Mouse (Mus musculus): Measurements from ENCODE around the gene Gm20388.

Gm20388 gene

DNA sequence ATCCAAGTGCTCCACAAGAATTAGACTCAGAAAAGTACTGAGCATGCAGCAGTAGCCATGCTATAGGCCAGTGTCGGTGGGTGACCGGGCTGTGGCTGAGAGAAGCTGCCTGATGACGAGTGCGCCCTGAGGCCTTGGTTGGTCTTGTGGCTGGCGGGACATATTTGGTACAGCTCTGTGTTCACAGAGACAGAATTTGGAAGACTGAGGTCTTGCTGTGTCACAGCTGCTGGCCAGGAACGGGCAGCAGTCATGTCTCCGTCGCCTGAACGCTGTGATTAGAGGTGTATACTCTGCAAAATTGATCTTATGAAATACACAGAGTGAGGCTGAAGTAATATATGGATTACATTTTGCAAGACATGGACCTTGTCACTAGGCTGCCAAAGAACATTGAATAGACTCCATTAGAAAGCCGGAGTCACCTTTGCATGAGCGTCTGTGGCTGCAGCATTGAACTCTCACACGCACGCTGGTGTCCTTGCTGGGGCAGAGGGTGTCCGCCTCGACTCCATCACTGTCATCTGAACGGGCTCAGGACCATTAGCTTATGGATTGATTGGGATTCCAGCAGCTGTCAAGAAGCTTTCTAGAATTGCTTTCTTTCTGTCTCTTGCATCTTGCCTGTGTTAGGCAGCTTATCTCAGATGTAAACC lies 5.7 kb downstream of the Gm20388 start:
- DNase-seq = no peak

DNA sequence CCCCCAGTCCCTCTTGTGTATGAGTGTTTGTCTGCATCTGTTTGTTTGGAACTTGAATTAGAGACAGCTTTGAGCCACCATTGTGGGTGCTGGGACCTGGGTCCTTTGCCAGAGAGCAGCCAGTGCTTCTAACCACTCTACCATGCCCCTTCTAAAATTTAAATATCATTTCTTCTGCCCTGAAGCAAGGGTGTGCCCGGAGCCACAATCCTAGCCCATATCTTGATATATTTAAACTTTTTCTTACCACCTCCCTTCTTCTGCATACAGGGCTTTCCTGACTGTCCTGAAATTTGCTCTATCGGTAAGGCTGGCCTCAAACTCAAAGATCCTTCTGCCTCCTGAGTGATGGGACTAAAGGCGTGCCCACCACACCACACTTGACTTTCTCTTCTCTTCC lies 6.8 kb downstream of the Gm20388 start:
- no peak for DNase-seq

DNA sequence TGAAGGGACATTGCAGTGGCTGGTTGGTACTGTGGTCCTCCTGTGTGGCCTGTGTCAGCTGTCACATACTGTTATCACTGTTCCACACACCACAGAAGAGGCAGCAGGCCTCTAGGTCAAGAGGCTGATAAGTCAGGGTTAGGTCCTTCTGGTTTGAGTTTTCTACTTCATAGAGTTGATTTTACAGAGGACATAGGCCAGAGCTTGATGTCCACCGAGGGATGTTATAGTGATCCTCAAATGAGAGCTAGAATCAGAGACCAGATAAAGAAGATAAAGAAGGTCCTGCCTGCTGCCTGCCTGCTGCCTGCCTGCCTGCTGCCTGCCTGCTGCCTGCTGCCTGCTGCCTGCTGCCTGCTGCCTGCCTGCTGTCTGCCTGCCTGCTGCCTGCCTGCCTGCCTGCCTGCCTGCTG lies 7.5 kb downstream of the Gm20388 start:
- no peak for DNase-seq

DNA sequence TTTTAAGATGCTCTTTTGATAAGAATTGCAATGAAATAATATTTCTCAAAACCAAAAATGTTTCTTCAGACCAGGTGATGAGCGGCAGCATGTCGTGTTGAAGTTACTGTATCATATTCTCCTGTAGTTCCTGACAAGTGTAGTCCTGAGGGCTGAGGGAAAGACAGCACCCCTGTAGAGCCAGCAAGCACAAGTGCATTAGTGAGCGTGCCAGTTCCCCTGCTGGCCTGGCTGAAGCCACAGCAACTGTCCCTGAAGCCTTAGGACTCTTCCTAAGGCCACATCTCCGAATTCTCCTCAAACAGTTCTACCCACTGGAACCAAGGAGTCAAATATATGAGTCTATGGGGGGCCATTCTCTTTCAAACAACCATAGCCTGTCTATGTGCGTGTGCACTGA lies 12.6 kb downstream of the Gm20388 start:
- DNase-seq = no peak

DNA sequence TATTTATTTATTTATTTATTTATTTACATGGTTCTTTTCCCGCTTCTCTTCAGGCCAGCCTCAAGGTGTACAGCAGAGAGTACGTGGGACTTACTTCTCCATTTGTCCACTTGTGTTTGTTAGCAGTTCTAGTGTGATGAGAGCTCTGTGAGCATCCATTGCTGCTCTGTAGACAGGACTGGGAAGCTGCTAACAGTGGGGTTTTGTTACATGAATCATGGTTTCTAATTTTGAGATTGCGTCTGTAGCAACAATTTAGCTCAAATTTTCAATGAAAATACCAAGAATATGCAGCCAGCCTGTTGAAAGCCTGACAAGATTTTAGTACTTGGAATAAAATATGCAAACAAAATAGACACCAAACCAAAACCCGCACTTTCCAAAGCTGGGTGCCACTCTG lies 14.8 kb downstream of the Gm20388 start:
- no peak for DNase-seq

DNA sequence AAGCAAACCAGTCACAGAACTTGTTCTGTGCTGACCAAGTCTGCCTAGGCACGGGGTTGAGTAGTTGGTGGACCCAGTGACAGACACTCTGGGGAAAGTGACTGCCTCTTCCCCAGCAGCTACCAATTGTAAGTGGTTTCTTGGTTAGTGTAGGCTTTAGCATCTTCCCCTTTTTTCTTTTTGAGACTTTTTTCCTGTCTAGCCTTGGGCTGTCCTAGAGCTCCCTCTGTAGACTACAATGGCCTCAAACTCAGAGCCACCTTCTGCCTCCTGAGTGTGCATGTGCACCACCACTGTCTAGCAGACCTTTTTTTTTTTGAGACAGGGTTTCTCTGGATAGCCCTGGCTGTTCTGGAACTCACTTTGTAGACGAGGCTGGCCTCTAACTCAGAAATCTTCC lies 15.8 kb downstream of the Gm20388 start:
- DNase-seq = peak in 1 of 2 experiments; percentile 47

DNA sequence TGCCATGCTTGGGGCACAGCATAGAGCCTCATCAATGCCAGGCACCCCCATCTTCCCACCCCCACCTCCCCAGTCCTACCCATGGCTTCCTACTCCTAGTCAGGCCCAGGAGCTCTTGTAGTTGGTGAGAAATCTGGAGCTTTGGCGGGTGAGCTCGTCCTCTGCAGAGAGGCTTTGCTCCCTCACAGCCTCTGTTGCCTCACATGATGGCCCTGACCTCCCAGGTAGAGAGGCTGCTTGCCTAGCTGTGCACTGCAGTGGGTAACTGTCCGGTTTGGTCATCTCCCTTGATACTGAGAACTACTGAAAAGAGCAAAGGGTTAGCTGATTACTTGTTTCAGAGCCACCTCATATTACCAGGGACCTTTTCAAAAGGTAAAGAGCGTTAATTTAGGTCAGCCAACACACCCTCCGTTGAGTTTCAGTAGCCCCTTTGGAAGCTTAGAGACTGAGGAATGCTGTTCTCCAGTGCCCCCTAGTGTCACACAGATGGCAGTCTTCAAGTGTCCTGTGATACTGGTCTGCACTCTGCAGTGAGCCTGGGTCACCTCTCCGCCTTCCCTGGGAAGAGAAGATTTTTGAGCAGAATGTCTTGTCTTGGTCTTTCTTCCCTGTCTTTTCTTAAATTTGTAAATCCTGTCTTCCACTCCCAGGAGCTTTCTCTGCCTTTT lies 16.9 kb downstream of the Gm20388 start:
- DNase-seq = peak in 1 of 2 experiments; percentile 48

DNA sequence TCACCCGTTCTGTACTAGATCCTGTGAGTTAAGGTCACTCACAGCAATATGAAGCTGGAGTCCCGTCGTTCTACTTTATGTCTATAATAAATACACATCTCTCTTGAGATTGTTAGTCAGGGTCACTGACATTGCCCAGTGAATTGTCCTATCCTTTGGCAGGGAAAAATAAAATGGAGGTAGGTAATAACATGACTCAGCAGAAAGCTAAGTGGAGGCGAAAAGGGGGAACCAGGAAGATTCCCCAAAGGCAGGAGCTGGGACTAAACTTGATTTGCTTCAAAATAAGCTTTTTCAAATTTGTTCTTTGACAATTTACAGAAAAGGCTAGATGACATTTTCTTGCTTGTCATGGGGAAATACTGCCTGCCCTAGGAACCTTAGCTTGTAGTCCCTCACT lies 20.7 kb downstream of the Gm20388 start:
- DNase-seq = no peak

DNA sequence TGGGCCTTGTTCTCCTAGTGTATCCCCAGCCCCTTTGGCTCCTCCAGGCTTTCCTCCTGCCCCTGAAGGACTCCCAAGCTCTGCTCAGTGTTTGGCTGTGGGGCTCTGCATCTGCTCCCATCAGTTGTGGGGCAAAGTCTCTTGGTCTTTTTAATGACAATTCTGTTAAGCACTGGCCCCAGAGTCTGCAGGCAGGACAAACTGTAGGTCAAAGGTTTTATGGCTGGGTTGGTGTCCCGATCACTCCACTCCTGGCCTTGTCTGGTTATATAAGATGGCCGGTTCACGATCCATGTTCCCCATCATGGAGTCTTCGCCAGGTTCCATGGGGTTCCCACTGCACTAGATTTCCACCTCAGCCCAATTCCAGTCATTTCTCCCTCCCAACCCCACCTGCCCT lies 23.0 kb downstream of the Gm20388 start:
- DNase-seq = peak in 1 of 2 experiments; percentile 52

DNA sequence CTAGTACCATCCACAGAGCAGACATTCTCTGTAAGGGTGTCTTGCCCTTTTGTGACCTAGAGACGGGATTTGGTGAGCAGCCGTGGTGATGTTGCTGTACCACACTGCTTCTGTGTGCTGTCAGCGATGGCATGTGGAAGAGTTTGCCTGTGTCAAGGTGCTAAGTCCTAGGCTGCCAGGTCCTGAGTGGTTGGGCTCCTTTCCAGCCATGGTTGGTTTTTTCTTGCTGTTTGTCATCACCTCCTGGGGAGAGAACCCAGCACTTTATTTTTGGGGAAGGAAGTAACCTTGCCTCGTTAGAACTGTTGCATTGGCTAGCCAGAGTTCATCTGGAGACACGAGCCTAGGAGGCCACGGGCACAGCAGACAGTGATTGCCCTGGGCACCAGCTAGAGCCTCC lies 24.9 kb downstream of the Gm20388 start:
- DNase-seq = peak in 1 of 2 experiments; percentile 68

DNA sequence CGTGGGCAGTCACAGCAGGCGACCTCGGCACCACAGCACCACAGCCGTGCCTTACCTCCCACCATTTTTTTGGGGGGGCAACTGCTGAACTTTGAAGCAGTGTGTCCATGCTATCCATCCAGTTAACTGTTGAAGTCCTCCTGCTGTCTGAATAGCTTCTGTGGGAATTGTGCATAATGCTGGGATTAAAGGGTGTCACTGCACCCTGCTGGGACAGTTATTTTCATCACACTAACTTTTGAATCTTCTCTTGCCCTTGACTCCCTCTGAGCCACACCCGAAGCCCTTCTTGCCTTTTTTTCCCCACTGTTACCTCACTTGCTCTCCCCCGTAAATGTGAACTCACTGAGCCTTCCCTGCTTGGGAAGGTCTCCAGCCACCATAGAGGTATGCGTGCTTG lies 27.8 kb downstream of the Gm20388 start:
- no peak for DNase-seq

DNA sequence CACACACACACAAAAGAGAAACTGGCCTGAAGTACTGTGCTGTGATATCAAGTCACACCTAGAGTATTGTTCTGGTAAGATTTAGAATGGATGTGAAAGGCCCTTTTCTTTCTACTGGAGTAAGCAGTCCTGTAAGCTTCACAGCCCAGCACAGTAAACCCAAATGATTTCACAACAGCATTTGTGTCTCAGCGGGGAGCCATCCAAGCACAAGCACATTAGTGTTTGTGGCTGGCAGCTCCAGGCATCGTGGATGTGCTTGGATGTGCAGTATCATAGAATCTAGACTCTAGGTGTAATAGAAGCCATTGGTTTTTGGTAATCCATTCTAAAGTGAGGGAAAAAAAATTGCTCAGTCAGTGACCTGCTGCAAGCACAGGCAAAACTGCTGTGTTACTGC lies 28.7 kb downstream of the Gm20388 start:
- no peak for DNase-seq

DNA sequence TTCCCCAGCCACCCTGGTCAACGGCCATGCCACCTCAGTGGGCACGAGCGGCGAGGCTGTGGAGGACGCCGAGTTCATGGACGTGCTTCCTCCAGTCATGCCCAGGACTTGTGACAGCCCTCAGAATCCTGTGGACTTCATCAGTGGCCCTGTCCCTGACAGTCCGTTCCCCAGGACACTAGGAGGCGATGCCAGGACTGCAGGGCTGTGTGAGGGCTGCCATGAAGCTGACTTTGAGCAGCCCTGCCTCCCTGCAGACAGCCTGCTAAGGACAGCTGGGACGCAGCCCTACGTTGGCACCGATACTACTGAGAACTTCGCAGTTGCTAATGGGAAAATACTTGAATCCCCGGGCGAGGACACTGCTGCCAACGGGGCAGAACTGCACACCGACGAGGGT lies 30.8 kb downstream of the Gm20388 start:
- no peak for DNase-seq

DNA sequence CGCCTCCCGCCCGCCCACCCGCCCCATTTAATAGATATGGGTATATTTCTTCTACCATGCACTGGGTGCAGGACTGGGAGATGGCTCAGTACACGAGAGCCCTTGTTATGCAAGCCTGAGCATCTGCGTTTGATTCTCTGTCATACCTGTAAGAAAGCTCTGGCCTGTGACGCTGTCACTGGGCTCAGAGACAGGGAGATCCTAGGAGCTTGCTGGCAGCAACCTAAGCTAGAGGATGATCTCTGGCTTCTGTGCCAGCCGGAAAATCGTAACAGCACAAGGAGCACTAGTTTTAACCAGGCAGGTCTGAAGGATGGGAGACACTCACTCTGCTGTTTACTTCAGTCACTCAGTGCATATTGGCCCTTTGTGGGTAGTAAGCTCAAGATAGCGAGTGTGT lies 33.0 kb downstream of the Gm20388 start:
- DNase-seq = no peak

DNA sequence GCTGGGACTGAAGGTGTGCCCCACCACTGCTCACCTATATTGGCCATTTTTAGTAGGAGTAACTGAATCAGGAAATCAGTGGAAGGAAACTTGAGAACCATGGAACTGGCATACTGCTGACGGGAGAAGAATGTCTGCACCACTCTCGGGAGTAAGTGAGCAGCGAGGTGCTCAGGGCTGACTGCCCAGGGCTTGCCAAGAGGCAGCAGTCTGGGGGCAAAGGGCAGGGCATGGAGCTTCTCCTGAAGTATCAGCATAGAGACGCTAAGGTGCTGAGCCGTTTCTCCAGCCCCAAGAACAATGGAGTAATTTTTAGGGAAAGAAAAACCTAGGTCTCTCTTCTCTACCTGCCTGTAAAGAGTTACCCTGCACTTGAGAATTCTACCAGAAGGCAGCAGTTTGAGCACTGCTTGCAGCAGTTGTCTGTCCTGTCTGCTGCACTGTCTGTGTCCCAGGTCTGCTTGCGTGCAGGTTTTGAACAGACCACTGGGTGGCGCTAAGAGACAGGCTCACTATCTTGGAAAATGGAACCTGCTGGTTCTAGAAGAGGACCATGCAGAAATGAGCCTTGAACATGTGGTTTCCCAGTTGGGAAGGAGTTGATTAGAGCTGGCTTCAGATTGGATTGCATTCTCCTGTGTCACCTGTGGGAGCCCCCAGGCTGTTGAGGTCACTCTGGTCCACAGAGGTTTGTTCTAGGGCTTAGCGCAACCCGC lies 33.6 kb downstream of the Gm20388 start:
- peak; percentile 80 to 84 for DNase-seq

DNA sequence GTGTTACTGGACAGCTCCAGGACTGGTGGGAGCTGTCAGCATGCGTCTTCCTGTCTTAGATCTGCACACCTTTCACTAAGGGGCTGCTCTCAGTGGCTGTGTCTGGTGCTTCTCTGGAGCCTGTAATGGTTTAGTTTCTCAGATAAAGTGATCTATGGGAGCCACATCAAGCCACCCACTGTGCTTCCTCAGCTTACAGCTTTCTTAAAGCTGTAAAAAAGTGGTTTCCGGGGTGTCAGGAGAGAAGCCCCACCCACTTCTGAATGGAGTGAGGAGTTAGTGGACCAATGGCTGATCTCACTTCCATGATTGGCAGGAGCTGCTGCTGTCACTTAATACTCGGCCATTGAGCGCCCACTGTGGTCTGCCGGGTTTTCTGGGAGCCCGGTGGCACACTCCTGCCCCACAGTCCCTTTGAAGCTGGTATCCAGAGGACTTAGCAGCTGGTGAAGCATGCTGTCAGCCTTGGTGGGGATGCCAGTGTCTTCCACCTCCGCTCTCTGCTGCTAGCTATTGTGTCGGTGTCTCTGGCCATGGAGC lies 35.8 kb downstream of the Gm20388 start:
- DNase-seq = no peak

DNA sequence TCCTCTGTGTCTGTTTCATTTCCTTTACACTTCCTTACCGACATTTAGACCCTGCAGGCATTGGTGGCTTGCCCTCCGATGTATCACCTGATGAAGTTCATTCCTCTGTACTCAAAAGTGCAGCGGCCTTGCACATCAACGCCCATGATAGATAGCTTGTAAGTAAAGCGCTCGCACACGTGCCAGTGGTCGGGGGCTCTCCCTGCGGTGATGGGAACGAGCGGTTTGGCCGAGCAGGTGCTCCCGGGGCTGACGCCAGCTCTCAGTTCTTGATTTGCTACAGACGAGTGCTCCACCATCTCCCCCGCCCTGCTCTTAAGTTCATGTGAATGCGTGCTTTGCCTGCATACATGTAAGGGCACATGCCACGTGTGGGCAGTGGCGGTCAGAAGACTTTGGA lies 37.0 kb downstream of the Gm20388 start:
- no peak for DNase-seq

DNA sequence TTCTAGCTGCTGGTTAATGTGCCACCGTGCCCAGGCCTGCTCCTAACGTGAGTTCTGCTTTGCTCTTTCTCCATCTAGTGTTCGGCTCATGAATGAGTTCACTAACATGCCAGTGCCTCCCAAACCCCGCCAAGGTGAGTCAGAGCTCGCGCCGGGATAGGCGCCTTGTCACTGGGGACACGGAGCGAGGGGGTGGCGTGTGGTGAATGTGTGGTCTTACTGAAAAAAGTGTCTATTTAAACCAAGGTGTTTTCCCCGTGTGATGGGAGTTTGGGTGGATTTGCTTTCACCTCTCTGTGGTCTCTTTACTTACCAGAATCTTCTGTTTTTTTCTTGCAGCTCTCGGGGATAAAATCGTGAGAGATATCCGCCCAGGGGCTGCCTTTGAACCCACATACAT lies 37.7 kb downstream of the Gm20388 start:
- DNase-seq = no peak

DNA sequence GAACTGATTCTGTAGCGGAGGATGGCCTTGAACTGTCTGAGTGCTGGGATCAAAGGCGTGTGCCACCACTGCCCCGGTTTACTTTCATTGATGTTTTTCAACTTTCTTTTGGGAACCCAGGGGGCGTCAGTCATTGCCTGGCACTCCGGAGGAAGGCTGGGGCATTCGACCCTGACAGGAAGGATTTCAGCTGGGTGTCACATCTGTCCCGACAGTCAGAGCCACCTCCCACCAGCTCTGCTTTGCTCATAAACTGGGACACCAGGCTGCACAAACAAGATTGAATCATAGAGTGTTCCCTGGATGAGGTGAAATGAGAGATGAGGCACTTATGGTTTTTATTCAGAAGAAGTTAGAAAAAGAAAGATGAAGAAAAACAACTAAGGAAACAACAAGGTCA lies 41.6 kb downstream of the Gm20388 start:
- no peak for DNase-seq

DNA sequence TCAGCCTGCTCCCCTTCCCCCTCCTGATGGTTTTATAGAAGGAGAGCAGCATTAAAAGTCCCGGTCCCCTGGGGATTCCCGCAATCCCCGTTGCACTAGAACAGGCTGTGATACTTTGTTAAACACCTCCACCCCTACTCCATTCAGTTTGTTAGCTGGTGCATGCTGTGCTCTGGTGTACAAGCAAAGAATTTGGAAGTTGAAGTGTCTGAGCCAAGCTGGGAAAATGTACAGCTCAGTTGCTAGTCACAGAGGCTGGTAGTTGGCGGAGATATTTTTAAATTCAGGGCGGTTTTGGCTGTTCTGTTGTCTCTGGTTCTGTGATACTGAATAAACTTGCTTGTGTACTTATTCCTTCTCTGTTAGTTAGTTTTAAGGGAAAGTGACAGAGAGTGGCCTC lies 42.1 kb downstream of the Gm20388 start:
- no peak for DNase-seq

DNA sequence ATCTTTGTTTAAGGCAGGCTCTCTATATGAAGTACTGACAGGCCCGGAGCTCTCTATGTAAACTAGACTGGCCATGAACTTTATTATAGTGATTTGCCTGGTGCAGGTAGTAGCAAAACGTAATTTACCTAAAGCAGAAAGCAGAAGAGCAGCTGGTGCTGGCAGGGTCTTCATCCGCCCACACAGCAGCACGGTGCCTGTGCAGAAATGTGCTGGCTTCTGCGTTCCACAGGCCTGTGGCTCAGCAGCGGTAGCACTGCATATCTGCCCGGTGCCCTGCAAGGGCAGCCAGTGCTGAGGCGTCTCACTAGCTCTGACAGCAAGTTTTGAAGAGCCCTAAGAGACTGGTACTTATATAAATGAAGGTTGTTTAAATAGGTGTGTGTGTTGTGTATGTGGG lies 44.7 kb downstream of the Gm20388 start:
- DNase-seq = no peak

DNA sequence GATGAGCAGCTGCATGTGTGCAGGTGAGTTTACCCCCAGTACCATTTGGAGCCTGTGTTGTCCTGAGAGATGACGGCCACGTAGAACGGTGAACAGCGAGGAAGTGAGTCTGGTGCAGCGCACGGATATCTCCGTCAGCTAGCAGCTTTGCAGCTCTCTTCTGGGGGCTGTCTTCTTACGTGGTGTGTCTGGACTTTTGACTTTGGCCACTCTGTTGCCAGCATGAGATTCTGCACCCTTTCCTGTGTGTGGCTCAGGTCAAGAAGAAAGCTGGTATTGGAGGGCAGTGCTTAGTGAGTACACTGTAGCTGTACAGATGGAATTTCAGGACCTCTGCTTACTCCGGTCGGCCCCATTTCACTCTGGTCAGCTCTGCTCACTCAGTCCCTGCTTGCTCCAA lies 47.4 kb downstream of the Gm20388 start:
- peak; percentile 57 to 64 for DNase-seq

DNA sequence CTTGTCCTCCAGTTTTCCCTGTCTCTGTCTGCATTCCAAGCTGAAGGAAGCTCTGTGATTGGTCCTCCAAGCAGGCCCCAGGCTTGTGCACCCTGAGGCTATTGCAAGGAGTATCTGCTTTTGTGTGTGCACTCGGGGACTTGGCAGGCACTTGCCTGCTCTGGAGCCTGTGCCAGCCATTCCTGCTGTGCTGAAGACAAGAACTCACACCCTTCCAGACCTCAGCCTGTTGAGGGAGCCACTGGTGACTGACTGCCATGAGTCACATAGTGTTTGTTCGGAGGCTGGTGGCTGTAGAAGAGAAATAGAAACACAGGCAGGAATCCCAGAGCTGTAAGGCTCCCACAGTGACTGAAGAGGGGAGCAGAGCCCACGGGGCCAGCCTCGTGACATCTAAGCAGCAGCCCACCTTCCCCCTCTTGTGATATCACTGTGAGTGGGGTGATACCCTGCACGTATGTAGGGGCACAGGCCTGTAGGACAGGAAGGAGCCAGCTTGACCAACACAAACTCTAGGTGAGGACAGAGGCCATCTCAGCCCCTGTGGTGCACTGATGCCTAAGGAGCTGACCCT lies 50.0 kb downstream of the Gm20388 start:
- no peak for DNase-seq

DNA sequence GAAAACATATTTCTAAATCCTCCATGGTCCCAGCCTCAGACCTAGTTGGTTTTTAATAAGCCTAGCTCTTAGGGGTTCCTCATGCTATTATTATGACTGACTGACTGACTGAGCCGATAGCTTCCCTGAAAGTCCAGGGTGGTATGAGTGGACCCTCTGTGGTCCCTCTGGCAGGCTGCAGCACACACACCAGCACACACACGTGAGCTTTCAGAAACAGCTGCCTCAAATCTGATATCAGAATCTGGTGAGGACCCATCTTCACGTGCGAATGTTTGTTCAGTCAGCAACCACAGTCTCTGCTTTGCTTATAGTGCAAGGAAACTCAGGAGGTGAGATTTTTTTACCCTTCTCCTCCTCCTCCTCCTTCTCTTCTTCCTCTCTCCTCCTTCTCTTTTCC lies 54.2 kb downstream of the Gm20388 start:
- DNase-seq = no peak

All from kidney, adult 8-10 months (tissue).